Mouse (Mus musculus) megakaryocyte progenitor cell, adult 5-6 weeks (primary cell): Measurements from ENCODE around the gene Pnma5. TPM values are rescaled to one million over a fixed set of nuclear protein-coding genes. Genes with fewer than 3 reads are reported as not detected.
"Not testable (repeated sequence)": the region's sequence is repeated elsewhere in the genome, so short reads cannot be mapped to it uniquely, and the experiment has no call there.

ENCODE experiments used
- ATAC-seq: replicated peaks from 2 replicates; pipeline ENCODE4 v1.8.0; 2016; ENCODE audit warnings: mild to moderate bottlenecking, moderate TSS enrichment, inconsistent platforms; ENCODE audit not compliant: poor library complexity
- total RNA-seq, 2 experiments: library from RNA; stranded (forward) in 1 of 2; stranded (reverse) in 1 of 2; fragments of 157-497, 149-512 nt in 1 of 2; fragments of 200-1000 nt in 1 of 2; gene quantifications; 2 replicates each; pipeline versions ENCODE4 v1.2.3 to v1.2.4; 2015 to 2017

The Pnma5 gene
- total RNA-seq (2015), result not detected in 2 replicates
- not detected in 2 replicates for total RNA-seq (2017)

DNA sequence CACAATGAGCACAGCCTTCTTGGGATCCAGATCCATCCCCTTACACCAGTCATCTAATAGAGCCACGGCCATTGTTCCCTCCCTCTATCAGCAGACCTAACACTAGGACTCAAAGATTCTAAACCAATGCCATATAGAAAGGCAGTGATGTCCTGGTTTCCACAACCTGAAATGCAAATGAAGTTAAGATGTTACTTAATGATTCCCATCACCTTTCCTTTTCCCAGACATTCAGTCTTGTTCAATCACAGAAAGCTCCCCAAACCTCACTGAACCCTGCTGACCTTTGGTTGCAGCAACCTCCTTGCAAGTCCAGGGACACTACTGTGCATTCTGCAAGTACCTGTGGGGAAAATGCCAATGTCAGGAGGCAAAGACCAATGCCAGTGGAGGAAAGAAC lies at the start of gene Pnma5:
Pnma5 (minus strand) TSS at position 101 of the 400 bp plus-strand sequence.
- ATAC-seq, result no peak

DNA sequence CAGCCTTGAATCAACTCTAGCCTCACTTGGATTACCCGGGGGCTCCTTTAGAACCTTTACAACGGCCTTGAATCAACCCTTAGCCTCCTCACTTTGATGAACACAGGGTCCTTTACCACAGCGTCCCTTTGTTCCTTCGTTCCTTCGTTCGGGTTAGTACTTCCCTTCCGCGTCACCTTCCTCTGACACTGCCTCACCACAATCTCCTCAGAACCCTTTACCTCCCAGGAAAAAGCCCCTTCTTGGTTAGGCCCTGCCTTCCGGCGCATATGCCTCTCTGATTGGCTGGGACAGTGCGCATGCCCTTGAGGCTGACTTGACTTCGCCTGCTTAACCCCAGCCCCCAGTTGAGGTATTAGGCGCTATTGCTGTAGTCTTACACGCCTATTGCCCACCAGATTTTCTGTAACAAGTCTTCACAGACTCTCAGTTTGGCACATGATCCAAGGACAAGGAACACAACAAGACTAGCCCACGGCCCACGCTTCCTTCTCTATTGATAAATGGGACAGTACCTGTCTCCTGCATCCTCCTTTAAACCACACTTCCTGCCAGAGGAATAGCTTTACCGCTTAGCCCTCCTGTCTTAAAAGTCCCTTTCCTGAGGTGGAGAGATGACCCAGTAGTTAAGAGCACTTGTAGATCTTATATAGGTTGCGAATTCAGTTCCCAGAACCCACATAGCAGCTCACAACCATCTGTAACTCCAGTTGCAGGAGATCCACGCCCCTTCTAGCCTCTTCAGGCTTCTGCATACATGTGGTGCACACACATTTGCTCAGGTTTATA lies 45.6 kb upstream of the Pnma5 start, which contains the start of gene Xlr4a:
Xlr4a (minus strand) TSS at position 212 of the 789 bp plus-strand sequence.
- ATAC-seq, result not testable (repeated sequence)

DNA sequence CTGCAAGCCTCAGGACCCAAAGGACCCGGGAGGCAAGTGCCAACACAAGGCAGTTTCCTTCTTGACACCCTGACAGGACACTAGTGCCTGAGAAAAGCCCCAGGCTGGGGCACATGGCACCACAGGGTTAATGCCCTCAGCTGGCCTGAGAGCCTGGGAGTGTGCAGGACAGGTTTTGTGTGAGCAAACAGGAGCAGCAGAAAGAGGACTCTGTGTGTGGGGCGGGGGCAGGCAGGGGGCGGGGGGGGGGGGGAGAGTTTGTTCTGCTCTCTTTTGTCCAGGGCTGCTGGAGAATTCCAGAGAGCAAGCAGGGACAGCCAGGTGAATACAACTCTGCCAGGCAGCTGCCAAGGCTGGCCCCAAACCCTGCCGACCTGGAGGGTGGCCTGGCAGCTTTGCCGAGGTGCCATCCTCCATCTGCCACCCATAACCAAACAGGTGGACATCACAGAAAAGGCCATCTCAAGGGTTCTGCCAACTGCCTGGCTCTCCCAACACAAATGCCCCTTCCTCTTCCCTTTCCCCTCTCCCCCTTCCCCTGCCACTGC lies 29.9 kb upstream of the Pnma5 start:
- not testable (repeated sequence) for ATAC-seq

DNA sequence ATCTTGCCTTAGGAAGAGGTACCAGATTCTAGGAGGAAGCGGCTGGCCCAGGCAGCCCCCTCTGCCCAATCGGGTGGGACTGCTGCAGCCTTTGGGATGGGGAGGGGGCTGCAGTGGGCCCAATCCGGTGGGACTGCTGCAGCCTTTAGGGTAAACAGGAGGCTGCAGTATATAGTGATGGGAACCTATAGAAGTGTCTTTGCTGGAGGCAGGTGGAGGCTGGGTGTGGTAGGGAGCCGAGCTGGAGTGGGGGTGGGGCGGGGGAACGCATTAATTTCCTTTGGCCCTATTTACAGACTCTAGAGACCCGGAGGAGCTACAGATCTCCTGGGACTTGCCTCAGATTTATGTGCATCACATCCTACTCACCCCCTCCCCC lies 27.5 kb upstream of the Pnma5 start, which contains the start of gene Pnma3:
Pnma3 (plus strand) TSS at position 373 of the 379 bp plus-strand sequence.
- no peak for ATAC-seq

DNA sequence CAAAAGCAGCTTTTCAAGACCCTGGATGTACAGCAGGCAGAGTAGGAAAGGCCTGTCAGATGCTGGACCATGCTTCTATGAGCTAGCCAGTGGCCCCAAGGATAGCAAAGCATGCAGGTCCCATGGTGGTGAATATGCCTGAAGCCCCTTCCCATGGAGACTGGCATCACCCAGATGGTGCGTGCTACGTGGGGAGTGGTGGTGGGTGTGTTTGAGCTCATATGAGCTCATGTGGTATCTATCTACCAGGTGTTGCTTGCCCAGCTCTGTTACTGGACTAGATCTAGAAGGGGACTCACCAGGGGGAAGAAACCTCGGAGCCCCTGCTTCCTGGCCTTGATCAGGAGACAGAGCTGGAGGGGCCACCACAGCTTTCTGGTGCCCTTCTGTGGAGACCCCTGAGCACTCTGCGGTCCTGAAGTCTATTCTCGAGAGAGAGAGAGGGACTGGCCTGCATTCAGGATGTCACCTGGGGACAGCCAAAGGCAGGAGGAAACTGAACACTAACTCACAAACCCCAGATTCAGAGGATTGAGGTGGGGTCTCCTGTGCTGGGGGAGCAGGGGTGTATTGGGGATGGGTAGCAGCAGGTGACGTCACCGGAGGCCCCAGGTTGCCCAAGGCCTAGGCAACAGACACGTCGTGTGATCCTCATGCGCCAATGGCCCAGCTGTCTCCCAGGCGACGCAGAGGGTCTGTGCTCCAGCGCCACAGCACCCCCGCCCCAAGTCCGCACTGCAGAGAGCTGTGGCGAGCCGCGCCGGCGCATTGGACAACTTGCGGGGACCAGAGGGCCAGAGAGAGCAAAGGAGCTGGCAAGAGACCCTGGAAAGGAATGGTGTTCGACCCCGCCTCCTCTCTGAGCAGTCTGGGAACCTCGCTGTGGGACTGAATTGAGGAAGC lies 26.9 kb upstream of the Pnma5 start:
- ATAC-seq, result no peak

DNA sequence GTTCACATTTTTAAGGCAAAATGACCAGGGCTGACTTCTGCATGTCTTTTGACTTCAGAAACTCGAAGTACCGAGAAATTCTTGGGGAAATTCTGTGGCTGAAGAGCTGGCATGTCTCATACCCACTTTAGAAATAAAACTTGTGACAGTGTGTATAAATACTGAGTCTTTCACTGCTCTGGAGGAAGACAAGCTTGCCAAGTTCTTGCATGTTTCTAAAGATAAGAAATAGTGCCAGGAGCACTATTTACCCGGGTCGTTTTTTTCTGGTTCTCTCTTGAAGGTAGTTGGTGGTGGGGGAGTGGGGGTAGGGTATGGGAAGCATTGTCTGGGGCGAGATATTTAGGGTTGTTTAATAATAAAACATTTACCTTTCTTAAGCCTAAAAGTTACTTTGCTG lies 25.4 kb upstream of the Pnma5 start:
- peak; percentile 54; the same call in 1 of the 2 replicates for ATAC-seq

DNA sequence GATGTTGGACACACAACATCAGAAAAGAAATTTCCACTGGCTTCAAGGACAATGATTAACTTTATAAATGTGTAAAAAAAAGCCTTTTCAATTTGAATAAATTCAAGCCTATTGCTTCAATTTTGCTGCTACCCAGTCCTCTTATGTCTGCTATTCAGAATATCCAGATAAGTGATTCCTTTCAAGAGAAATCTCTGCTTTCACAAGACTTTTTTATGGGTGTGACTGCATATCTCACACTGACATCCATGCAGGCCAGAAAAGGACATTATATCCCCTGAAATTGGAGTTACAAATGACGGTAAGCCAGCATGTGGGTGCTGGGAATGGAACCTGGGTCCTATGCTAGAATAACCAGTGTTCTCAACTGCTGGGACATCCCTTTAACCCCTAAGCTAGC lies 24.6 kb upstream of the Pnma5 start:
- peak; percentile 37 for ATAC-seq

DNA sequence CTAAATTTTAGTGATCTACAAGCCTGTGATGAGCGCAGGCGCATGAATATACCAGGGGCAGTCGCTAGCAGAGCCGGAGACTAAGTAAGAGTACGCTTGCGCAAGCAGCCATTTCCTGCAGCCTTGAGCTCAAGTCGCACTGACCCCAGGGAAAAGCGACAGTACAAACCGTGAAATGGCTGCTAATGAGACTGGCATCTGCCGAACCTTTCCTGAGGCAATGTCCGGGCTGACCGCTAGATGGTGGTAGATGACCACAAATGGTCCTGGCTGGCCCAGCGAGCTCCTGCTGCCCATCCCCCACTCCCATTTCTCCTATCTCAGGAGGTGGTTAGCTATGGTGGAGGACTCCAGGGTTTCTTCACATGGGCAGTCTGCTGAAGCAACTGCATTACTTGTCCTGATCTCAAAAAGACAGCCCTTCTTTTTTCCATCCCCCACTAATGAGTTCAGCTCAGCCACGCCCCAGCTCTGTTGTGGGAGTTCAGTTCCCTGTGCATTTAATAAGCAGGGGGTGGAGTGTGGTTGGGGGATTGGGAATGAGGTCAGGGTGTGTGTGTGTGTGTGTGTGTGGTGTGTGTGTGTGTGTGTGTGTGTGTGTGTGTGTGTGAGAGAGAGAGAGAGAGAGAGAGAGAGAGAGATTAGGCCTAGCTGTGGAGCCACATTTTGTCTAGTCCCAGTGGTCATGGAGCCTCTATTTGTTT lies 17.1 kb upstream of the Pnma5 start:
- ATAC-seq, result peak; percentile 99

DNA sequence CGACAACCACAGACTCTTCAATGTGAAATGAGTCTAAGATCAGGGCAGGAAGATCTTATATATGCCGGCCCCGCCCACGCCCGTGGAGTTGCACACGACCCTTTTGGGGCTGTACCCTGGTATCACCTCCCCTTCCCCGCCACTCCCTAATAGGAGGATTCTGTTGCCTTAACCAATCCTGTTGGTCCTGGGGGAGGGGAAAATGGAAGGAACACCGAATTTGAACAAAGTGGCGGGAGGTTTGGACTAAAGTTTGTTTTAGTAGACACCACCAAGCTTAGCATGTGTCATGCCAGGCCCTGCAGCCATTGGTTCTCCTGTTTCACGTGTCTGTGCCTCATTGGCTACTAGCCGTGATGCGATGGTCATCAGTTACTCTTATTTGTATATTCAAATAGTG lies 2.8 kb upstream of the Pnma5 start:
- ATAC-seq, result no peak

DNA sequence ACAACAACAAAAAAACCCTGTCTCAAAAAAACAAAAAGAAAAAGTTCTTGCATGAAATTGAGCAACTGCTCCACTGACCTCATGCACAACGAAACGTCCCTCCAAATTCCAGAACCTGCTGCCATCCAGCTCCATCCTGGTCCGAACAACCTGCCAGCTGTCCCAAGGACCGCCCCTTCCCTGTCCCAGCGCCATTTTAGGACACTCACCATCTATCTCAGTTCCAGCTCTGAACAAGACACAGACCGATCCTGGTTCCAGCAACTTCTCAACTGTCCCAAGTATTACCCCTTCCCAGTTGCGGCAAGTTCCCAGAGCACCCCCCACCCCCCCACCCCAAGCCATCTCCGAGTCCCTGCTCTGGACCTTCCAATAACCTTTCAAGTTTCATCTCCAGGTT lies 1.9 kb upstream of the Pnma5 start:
- no peak for ATAC-seq

DNA sequence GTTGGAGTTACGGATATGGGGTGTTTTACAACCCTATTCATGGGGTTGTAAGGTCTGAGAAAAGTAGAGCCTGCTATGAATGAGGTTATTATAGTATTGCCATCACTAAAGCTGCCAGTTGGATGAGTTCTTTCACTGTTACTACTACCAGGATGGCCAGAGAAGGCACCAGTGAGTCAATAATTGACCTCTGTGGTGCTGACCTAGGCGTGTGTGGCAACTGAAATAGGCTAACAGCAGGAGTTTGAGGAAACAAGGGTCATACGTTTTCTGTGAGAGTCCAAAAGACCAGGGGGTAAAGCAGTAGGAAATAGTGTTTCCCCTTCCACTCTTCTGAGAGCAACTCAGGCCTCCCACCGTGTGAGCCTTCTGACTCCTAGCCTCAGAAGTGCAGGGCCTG lies 24.1 kb downstream of the Pnma5 start:
- no peak for ATAC-seq

DNA sequence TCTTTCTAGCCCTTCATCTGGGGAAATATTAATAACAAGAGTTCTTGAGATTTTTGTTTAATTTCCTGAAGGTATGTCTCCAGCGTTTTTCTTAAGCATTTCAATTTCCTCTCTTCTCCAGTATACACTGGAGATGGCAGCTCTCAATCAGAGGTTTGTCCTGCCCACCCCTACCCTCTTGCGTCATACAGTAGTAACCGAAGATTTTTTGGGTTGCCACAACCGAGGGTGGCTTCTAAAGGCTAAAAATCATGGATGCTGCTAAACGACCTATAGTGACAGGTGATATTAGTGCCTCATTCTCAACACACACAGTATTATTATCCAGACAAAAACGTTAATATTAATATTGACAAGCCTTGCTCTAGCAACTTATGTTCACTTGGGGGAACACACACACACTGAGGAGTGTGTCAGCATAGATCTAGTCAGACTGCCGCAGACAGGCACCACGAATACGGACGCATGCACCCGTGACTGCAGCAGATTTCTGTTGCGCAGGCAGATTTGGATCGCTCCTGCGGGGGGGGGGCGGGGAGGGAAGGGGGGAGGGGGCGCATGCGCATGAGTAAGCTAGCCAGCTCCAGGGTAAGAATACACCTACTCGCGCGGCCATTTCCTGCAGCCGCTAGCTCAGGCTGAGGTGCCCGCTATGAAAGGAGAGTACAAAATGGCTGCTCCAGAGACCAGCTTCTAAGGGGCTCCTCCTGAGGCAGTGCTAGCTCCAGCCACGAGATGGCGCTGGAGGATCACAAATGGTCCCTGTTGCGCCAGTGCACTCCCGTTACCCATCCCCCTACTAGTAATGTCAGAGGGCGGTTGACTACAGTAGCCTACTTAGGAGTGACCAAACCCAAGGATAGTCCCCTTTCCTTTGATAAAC lies 29.1 kb downstream of the Pnma5 start:
- peak; percentile 99 for ATAC-seq

DNA sequence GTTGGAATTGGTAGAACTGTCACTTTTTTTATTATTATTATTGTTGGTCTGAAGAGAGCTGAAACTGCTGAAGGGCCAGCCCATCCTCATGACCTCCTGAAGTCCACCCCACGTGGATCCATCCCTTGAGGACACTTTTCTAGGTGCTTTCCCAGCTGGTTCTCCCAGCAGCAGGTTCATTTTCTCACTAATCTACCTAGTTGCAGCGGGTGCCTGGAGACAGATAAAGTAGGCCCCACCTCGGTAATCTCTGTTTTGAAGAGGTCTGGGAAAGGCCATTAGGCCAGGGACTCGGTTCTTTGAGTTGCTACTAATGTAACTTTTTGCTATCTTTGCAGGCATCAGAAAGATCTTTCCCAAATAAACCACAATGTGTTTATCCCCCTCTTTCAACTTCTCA lies 31.2 kb downstream of the Pnma5 start:
- ATAC-seq, result no peak

DNA sequence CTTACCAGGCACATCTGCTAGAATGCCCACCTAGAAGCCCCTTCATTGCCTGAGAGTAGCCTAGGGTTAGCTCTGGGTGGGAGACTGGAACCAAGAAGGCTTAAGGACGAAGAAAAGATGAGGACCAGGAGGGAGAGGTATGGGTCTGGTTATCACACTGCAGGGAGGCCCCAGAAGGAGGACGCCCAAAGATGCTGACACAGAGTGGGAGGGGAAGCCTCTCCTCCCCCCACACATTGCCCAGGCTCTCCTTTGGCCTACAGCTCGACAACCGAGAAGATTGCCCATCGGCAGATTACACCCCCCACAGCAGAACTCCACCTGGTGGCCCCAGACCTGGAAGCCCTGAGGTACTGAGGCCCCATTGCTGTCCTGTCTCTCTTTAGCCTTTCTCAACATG lies 33.8 kb downstream of the Pnma5 start:
- ATAC-seq, result no peak

DNA sequence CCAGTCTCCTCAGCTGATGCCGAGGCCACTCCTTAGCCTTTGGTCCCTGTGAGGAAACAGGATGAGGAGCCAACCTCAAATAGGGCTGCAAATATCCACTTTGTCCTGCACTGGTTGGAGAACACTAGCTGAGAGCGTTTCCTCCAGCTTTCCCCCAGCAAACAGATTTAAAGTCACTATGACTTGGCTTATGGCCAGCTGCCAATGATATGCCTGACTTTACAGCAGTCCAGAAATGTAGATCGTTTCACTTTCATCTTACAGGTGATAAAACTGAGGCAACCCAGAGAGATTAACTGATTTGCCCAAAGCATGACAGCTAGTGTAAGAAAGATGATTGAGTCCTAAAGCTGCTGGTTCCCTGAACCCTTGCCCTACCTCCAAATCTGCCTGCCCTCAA lies 41.4 kb downstream of the Pnma5 start:
- ATAC-seq, result no peak

DNA sequence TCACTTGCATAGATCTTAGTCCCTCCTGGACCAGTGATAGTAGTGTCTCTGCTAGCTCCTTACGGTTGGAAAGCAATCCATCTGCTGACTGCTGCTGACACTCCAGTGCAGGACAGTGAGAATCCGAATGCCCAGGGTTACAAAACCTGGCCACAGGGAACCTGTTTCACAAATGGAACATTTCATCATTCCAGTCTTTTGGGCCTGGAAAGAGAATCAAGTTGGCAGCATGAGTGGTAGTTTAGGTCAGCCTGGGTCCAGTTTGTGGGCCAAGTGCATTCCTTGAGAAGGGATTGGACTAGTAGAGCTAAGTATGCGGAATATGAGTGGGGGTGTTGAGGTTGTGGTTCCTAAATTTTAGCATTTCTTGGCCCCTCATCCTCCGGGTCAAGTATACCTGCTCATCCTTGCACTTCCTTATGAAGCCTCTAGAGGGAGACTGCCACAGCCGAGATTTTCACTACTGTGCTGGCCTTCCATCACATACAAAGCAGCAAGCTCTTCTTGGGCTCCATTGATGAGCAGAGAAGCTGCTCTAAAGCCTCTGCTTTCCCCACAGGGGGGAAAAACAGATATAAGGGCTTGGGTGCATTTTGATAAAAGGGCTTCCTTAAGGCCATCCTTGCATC lies 44.5 kb downstream of the Pnma5 start:
- ATAC-seq, result peak; percentile 65; the same call in 1 of the 2 replicates

DNA sequence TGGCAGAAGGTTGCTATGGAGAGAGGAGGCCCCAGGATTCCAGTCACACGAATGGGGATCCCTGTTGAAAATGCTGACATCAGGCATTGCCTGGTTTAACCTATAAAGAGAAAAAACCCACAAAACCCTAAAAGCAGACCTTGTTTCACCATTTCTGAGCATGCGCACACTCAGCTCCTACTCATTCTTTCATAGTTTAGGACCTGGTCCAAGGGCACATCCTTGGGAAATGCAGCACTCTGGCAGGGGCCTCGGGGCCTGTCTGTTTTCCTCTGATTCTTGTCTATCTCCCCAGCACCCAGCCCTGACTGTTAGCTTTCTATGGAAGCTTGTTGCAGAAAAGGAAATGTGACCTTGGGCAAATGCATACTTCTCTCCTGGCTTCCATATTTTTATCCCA lies 46.3 kb downstream of the Pnma5 start:
- ATAC-seq, result no peak

DNA sequence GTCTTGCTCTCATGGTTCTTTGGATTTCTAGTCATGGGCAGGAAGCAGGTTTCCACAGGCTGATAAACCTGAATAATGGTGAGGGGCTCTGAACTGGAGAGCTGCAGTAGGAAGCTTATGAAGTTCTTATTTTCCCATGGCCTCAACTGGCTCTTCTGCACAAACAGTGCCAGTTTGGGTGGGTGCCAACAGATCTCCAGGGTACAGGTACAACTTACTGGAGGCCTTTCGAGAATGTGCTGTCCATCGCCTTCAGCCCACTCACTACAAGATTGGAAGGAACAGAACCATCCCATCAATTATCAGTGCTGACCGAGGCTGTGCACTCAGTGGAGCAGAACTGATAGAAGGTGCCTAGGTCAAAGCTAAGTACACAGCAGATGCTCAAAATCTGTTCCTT lies 48.5 kb downstream of the Pnma5 start:
- ATAC-seq, result no peak

DNA sequence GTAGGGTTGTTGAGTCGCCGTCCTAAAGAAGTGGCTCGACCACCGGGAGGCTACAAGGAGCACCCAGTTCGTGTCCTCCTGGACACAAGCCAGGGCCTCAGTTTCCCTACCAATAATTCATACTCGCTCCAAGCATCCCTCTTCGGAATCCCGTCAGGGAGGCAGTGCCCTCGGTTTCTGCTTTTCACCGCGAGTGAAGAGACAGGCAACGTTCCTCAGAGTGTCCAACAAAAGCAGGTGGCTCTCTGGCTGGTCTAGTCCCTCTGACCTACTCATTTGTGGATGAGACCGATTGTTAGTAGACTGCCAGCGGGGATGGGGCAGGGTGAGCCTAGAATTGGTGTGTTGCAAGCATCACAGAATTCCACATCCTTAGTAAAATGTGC lies 49.4 kb downstream of the Pnma5 start:
- ATAC-seq, result no peak
